Mouse (Mus musculus) effector memory CD4-positive, alpha-beta T cell, adult 5 months (primary cell): ENCODE data around the gene Gm16181. TPM values are rescaled to one million over a fixed set of nuclear protein-coding genes. Genes with fewer than 3 reads are reported as not detected.

Experiments used
- polyA plus RNA-seq: library from polyadenylated mRNA; unstranded; fragments of 100-300 nt; shearing (Covaris generic); gene quantifications from one replicate; pipeline ENCODE4 v1.2.1, GENCODE M21; 2017

The Gm16181 gene
- polyA plus RNA-seq, result not detected

DNA sequence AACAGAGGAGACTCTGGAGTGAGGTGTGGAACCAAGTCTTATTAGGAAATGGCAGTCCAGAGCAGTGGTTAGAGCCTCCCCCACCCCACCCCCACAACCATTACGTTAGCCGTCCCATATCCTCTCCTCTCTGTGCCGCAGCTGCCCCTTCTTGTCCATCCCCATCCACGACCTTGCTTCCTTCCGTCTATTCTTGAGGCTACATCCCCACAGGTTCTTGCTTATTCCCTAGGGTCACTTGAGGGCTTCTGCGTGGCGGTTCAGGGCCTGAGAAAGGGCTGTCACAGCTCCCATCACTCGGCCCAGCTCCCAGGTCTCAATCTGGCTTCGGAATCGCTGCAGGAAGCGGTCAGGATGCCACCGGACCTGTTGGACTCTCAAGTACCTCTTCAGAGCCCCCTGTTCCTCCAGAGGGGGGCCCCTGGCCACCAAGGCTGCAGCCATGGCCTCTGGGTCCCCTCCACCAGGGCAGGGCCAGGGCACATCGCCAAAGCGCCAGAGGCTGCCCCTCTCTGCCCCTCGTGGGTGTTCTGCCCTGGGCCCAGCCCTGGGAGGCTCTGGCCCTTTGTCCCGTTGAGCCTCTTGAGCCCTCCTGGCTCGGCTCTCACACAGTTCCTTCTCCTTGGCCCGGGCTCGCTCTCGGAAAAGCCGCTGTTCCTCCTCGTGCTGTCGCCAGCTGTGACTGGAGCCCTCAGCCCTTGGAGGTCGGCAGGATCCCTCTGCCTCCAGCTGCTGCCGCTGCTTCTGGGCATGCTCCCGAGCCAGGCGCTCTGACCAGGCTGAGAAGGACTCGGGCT lies at the start of gene Gm16181:
Gene Gm16181 (plus strand): TSS at position 679 of the 797 bp plus-strand sequence.

DNA sequence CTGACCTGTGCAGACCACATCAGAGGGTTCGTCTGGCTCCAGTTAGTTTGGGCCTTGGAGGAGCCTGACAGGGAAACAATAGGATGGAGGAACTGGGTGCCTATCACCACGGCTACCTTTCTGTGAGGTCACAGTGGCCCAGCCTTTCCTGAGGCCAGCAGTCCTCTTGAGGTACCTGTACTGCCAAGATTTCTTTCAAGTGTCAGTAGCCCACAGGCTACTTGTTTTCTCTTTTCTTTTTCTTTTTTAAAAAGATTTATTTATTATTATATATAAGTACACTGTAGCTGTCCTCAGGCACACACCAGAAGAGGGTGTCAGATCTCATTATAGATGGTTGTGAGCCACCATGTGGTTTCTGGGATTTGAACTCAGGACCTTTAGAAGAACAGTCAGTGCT lies 44.7 kb upstream of the Gm16181 start, which contains the start of gene Aif1:
Gene Aif1 (minus strand): TSS at position 101 of the 400 bp plus-strand sequence.

DNA sequence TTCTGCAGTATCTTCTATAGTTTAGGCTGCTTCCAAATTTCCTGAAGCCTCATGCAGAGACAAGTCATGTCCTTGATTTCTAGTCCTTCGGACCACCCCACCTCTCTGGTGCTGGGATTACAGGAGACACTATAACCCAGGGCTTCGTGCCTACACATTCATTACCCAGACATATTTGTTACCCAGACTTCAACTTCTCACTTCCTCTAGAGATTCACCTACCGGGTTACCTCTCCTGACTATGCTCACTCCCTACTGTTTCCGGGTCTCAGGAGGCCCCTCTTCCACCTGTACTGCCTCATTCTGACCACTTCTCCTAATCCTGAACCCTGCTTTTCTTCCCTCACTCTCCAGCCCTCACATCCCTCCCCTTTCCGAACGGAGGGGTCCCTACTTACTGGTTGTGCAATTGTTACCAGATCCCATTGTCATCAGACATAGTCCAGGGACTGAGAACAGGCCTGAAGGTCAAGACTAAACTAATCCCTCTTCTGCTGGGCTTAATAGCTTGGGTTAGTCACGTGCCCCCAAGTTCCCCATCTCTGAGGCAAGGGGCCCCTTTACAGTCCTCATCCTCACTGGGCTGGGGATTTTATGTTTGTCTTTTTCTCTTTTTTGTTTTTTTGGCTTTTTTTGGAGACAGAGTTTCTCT lies 32.5 kb upstream of the Gm16181 start, which contains the start of gene Lst1:
Gene Lst1 (minus strand): TSS at position 481 of the 652 bp plus-strand sequence.

DNA sequence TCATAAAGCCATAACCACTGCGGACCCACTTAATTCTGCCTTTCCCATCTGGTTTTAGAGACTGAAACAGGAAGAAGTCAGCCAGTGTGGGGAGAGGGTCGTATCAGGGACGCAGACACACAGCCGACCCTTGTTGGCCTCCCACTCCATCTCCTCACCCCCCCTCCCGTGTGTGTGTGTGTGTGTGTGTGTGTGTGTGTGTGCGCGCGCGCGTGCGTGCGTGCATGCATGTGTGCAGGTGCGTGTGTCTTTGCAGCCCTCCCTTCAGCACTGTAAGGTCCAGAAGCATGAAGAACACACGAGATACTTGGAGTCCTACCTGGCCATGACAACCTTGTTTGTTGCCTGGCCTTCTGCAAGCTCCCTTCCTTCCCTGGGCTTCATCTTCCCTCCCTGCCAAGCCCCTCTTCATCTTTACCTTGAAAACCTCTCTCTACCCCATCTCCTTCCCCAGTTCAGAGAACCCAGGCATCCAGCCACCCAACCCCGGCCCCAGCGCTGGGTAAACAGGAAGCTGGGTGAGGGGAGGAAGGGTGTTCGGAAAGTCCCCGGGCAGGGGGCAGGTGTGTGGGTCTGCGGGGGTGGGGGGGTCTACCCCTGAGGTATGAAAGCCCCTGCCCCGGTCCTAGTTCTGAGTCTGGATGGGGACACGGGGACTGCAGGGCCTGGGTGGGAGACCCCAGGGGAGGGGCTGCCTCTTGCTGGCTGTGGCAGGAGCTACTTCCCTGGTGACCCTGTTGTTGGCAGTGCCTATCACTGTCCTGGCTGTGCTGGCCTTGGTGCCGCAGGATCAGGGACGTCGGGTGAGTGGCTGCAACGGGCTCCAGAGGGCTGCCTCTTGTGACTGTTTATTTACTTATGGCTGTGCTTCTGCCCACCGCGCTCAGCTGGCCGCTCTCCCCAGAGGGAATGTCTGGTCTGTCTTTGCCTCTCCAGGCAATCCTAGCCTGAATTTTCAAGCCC lies 26.5 kb upstream of the Gm16181 start, which contains the start of gene Ltb:
Gene Ltb (plus strand): TSS at position 559 of the 963 bp plus-strand sequence.

DNA sequence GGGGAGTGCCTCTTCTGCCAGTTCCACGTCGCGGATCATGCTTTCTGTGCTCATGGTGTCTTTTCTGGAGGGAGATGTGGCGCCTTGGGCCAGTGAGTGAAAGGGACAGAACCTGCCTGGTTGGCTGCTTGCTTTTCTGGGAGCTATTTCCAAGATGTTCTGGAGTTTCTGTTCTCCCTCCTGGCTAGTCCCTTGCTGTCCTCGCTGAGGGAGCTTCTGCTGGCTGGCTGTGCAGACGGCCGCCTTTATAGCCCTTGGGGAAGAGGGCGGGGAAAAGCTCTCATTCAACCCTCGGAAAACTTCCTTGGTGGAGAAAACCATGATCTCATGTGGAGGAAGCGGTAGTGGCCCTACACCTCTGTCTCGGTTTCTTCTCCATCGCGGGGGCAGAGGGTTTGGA lies 18.8 kb upstream of the Gm16181 start, which contains the start of gene Tnf:
Gene Tnf (minus strand): TSS at position 221 of the 400 bp plus-strand sequence.

DNA sequence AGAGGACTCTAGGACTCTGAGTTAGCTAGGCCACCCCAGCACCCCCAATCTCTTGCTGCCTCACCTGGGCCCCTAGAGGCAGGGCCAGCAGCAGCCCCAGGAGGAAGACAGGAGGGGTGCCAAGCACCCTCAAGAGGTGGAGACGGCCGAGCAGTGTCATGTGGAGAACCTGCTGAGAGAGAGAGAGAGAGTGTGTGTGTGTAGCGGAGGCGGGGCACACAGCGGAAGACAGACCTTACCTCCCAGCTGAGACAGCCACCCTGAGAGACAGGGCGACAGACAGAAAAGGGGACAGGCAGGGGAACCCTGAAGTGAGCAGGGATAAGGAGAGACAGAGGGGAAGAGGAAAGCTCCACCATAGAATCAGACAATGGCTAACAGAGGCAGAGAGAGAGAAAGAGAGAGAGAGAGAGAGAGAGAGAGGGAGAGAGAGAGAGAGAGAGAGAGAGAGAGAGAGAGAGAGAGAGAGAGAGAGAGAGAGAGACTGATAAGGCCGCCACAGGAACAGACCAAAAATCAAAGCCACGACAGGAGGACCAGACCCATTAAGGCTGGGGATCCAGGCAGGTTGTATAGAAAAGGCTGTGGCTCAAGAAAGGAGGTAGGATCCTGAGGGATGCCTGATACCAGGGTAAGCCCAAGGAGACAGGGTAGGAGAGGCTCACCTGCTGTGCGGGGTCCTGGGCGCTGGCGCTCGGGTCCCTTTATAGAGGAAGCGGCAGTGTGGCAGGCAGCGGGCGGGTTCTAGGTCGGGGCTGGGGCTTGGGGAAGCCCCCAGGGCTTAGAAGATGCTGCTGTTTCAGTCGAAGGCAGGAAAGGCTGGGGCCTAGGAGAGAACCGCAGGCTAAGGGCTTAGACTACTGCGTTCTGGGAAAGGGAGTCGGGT lies 15.9 kb upstream of the Gm16181 start, which contains the start of gene Lta:
Gene Lta (minus strand): TSS at position 858 of the 886 bp plus-strand sequence.

DNA sequence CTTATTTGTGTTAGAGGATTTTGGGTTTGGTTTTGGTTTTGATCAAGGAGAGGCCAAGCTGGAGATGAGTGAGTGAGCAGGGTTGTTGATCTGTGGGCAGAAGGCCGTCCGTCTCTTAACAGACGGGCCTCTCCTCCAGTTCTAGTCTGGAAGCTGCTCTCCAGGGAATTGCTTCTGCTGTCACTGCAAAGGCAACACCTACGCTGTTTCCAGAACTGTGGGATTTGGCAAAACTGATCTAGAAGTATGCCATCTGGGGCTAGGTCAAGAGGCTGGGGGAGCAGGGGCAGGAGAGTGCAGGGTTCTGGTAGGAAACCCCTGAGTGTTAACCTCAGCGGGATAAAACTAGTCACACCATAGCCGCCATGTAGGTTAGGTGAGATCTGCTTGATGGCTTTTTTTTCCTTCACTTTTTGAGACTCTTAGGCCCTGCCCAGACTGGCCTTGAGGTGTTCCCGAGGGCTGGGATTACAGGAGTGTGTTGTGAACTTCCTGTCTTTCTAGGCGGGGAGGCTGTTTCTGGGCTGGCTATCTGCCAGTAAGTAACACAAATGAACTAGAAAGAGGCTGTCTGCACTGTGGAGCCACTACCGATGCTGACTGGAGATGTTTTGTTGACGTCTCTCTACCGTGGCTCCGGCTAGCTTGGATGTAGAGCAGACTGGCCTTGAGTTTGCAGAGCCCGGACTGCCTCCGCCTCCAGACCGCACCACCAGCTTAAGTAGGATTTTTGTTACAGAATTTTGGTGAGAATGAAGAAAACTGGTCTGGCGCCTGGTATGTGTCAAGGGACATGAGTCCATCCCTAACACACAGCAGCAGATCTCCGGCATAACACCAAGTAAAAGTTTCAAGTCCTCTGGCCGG lies 12.7 kb downstream of the Gm16181 start, which contains the start of gene Atp6v1g2:
Gene Atp6v1g2 (plus strand): TSS at position 547 of the 867 bp plus-strand sequence.

DNA sequence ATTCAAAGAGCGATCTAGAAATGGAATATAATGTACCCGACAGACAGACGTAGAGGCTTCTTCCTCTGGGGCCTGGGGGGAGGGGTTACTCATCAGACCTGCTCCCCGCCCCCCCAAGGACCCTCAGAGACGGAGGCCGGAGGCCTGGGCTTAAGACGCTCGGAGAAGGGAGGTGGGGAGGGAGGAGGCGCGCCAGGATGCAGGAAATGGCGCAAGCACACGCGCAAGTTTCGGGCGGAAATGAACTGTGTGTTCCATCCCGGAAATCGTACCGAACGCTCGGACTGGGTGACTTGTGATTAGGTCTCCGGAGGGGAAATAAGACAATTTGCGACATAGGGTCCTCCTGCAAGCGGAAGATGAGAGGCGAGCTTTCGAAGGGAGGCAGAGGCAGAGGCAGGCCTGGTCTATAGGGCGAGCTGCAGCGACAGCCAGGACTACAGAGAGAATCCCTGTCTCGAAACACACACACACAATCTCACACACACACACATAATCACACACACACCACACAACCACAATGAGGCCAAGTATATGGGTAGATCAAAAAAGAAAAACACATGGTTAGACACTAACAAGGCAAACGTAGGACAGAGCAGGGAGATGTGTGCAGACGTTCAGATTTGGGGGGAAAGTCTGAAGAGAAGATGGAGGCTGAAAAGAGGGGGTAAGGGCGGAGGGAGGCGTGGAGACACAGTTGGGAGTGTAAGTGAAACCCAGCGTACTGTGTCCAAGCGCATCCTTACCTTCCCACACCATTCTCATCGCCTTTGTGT lies 15.2 kb downstream of the Gm16181 start, which contains the start of gene Nfkbil1:
Gene Nfkbil1 (minus strand): TSS at position 179 of the 776 bp plus-strand sequence.

DNA sequence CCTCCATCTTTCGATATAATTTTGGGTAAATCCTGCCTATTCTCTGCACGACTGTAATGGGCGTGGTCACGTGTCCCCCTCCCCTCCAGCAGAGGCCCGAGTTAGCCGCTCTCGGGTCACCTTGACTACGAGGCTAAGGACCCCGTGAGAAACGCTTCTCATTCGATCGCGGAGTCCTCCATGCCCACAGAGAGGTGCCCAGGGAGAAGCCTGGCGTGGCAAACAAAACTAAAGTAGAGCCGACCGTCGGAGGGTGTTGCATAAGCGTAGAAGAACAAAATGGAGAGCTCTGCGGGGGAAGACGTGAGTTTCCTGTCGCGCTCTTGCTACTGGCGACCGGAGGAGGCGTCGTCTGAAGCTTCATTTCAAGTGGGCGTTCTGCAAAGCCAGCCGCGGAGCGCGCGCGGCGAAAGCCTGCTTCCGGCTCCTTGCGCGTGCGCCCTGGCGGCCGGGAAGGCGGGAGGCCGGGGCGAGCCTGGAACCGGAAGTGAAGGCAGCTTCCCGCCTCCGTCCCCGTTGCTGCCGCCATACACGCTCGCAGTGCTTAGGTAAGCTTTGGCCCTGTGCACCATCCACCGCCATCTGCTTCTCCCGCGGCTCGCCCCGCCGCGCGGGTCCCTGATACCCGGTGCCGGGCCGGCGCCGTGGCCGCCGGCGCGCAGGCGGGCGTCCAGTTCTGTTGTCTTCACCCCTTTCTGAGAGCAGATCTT lies 20.8 kb downstream of the Gm16181 start, which contains the start of gene Ddx39b:
Gene Ddx39b (plus strand): TSS at position 442 of the 710 bp plus-strand sequence.

DNA sequence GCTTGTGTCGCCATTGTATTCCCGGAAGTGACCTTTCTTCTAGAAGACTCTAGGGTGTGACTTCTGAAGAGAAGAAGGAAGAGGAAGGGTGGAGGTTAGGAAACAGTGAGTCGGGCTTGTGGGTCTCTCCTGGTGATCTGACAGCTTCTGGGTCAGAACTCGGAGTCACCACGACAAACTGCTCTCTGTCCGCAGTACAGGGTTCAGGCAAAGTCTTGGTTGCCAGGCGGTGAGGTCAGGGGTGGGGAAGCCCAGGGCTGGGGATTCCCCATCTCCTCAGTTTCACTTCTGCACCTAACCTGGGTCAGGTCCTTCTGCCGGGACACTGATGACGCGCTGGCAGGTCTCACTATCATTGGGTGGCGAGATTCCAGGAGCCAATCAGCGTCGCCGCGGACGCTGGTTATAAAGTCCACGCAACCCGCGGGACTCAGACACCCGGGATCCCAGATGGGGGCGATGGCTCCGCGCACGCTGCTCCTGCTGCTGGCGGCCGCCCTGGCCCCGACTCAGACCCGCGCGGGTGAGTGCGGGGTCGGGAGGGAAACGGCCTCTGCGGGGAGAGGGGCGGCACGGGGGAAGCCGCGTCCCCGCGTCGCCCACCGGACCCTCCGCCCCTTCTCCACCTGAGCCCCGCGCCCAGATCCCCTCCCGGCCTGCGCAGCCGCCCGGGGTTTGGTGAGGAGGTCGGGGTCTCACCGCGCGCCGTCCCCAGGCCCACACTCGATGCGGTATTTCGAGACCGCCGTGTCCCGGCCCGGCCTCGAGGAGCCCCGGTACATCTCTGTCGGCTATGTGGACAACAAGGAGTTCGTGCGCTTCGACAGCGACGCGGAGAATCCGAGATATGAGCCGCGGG lies 42.3 kb downstream of the Gm16181 start, which contains the start of gene H2-D1:
Gene H2-D1 (plus strand): TSS at position 67 of the 859 bp plus-strand sequence.

Other genes with a start within 250 kb of the Gm16181 start
- gene Hspa1a, start 248.7 kb upstream of the Gm16181 start, polyA plus RNA-seq, result 1,550 TPM
- not detected for gene Hspa1l, start 248.1 kb upstream of the Gm16181 start, polyA plus RNA-seq
- gene Lsm2, start 239.0 kb upstream of the Gm16181 start, polyA plus RNA-seq, result 47.6 TPM
- 182 TPM for gene Vars, start 219.8 kb upstream of the Gm16181 start, polyA plus RNA-seq
- 0.10 TPM for gene Vwa7, start 204.3 kb upstream of the Gm16181 start, polyA plus RNA-seq
- not detected for gene Sapcd1, start 192.8 kb upstream of the Gm16181 start, polyA plus RNA-seq
- 2.2 TPM for gene Msh5, start 174.1 kb upstream of the Gm16181 start, polyA plus RNA-seq
- gene Clic1, start 170.9 kb upstream of the Gm16181 start, polyA plus RNA-seq, result 305 TPM
- 1.00 TPM for gene Ddah2, start 161.8 kb upstream of the Gm16181 start, polyA plus RNA-seq
- gene Ly6g6c, start 155.4 kb upstream of the Gm16181 start, polyA plus RNA-seq, result not detected
- gene Mpig6b, start 154.7 kb upstream of the Gm16181 start, polyA plus RNA-seq, result not detected
- not detected for gene Ly6g6e, start 143.9 kb upstream of the Gm16181 start, polyA plus RNA-seq
- not detected for gene Ly6g6d, start 142.8 kb upstream of the Gm16181 start, polyA plus RNA-seq
- not detected for gene Ly6g6f, start 135.2 kb upstream of the Gm16181 start, polyA plus RNA-seq
- 88.6 TPM for gene Abhd16a, start 131.6 kb upstream of the Gm16181 start, polyA plus RNA-seq
- not detected for gene Ly6g5c, start 112.6 kb upstream of the Gm16181 start, polyA plus RNA-seq
- gene Ly6g5b, start 105.4 kb upstream of the Gm16181 start, polyA plus RNA-seq, result 2.1 TPM
- gene Gpank1, start 99.4 kb upstream of the Gm16181 start, polyA plus RNA-seq, result 43.9 TPM
- gene Csnk2b, start 98.8 kb upstream of the Gm16181 start, polyA plus RNA-seq, result 190 TPM
- gene D17H6S53E, start 94.5 kb upstream of the Gm16181 start, polyA plus RNA-seq, result 0.75 TPM
- not detected for gene Apom, start 88.8 kb upstream of the Gm16181 start, polyA plus RNA-seq
- 75.1 TPM for gene Bag6, start 85.7 kb upstream of the Gm16181 start, polyA plus RNA-seq
- 38.6 TPM for gene Prrc2a, start 55.9 kb upstream of the Gm16181 start, polyA plus RNA-seq
- gene Aif1, start 44.8 kb upstream of the Gm16181 start, polyA plus RNA-seq, result not detected
- 1.6 TPM for gene Lst1, start 32.4 kb upstream of the Gm16181 start, polyA plus RNA-seq
- gene Ltb, start 26.4 kb upstream of the Gm16181 start, polyA plus RNA-seq, result 849 TPM
- gene Tnf, start 18.8 kb upstream of the Gm16181 start, polyA plus RNA-seq, result 107 TPM
- gene Lta, start 15.5 kb upstream of the Gm16181 start, polyA plus RNA-seq, result 42.5 TPM
- gene Atp6v1g2, start 12.8 kb downstream of the Gm16181 start, polyA plus RNA-seq, result 4.8 TPM
- gene Nfkbil1, start 15.0 kb downstream of the Gm16181 start, polyA plus RNA-seq, result 18.7 TPM
- 170 TPM for gene Ddx39b, start 20.9 kb downstream of the Gm16181 start, polyA plus RNA-seq
- 6,438 TPM for gene H2-D1, start 41.9 kb downstream of the Gm16181 start, polyA plus RNA-seq
- gene H2-Q1, start 99.6 kb downstream of the Gm16181 start, polyA plus RNA-seq, result 0.26 TPM
- 47.9 TPM for gene H2-Q2, start 121.4 kb downstream of the Gm16181 start, polyA plus RNA-seq
- gene H2-Q4, start 158.8 kb downstream of the Gm16181 start, polyA plus RNA-seq, result 69.3 TPM
- 1,046 TPM for gene H2-Q6, start 204.0 kb downstream of the Gm16181 start, polyA plus RNA-seq
- 2,635 TPM for gene H2-Q7, start 218.3 kb downstream of the Gm16181 start, polyA plus RNA-seq
- gene H2-Q10, start 249.3 kb downstream of the Gm16181 start, polyA plus RNA-seq, result 121 TPM